Mouse (Mus musculus) ES-Bruce4 (cell line): ENCODE measurements at regions not wholly inside any gene's neighbourhood (a gene's known extent, or its start where the extent isn't known, plus 50 kb on each side); places are given as distances from the start of the nearest gene placed in this dataset.

Experiments
- CTCF ChIP-seq: IDR thresholded peaks from one replicate; pipeline ENCODE4 v1.8.1; 2011; ENCODE audit warnings: low read depth, low read length
- EP300 ChIP-seq: IDR thresholded peaks from 2 replicates; pipeline ENCODE4 v1.6.1; 2011; ENCODE audit warnings: low read depth, low read length; ENCODE audit not compliant: insufficient read depth
- POLR2A ChIP-seq: IDR thresholded peaks from one replicate; pipeline ENCODE4 v1.8.1; 2011; ENCODE audit warnings: low read length; ENCODE audit not compliant: insufficient read depth

GRCm38 (mm10) chr13:99597891-99598290 is 81.6 kb upstream of the Map1b start:
- TF ChIP-seq CTCF = no peak
- no peak for TF ChIP-seq POLR2A
- no peak for TF ChIP-seq EP300
